Mouse (Mus musculus): ENCODE results near the gene Isy1.

Isy1 gene

DNA sequence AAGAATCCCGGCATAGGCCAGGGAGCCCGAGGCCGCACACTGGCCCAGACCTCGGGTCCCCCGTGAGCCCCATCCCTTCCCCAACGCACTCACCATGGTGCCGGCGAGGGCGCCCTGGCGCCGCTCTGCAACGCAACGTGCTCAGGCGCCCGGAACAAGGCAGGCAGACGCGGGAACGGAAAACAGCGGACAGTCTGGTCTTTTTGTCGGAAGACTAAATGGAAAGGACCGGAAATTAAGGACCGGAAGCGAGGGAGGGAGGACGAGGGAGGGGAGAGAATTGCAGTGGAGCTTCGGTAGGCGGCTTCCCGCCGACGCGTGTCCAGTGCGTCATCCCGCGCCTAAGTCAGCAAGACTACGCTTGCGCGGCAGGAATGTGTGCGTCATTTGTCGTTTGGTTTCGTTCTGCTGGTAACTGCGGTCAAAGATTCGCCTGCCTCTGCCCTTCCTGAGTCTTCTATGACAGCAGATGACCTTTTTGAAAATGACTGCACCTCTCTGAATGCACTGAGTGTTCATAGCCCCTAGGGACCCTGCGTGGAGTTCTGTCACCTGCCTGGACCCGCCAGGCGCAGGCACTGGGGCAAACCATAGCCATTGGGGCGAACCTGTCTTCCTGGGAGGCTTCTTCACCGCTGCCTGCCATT is at the start of gene Isy1:
Gene Isy1, minus strand, starts transcription at position 248 of the 647 bp plus-strand sequence.
- DNase-seq: peak; percentile 94 to 95

DNA sequence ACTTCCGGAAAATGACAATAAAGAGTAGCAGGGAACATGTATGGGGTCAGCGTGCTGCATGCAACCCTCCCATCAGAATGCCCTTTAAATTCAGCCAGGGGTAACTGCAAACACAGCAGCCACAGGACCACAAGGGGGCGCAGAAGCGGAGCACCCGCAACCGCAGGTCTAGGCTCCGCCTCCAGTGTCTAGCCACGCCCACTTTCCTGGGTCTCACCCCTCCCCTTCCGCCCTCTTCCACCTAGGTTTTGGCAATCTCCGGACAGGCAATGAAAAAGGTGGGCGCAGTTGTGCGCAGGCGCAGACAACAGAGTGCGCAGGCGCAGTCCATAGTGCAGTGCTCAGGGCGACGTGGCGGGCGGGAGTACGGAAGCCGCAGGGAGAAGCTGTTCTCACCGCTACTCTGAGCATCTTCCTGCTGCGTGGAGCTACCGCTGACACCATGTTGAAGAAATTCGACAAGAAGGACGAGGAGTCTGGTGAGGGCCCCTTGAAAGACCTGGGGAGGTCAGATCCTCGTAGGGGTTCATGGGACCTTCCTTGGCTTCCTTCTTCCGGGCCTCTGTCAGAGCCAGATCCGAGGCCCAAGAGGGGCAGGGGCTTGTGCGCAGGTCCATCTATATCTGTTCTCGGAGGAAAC is 49.1 kb upstream of the Isy1 start, which contains the start of gene Copg1:
Gene Copg1, plus strand, starts transcription at position 221 of the 640 bp plus-strand sequence.
- DNase-seq: peak; percentile 100

DNA sequence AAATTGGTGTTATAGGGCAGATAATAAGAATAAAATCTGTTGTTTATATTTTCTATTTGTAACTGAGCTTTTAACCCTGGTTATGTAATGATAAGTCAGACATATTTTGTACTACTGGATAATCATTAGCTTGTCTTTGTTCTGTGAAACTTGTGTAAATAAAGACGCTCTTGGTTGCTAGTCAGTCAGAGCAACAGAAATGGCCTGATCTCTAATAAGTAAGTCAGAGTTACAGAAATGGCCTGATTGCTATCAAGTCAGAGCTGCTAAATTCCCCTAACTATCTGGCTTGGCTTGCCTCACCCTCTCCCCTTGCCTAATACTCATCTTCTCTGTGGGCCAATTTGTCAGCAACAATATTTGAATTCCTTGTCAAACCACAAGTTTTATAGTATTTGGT is 48.1 kb upstream of the Isy1 start:
- no peak for DNase-seq

DNA sequence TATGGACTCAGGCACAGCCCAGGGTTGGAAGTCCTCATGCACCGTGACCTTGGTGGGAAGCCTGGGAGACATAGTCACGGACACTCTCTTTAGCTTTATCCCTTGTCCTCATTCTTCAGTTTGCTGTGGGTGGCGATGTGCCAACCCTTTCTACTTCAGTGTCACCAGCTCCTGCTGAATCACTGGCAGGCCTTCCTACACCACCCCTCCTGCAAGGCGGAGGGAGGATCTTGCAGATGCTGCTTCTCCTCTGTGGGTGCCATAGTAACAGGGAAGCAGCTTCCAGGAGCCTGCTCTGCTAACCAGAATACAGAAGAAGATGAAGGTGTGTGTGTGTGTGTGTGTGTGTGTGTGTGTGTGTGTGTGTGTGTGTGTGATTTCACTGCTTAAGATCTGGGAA is 44.2 kb upstream of the Isy1 start:
- DNase-seq: no peak

DNA sequence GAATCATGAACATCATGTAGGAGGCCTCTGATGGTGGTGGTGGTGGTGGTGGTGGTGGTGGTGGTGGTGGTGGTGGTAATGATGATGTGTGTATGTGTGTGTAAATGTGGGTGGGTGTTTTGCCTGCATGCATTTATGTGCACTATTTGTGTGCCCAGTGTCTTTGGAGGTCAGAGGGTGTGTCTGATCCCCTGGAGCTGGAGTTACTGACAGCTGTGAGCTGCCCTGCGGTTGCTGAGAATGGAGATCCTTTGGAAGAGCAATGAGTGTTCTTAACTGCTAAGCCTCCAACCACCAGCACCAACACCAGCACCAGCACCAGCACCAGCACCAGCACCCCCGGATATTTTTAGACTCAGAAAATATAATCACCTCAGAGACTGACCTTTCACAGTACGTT is 43.6 kb upstream of the Isy1 start:
- no peak for DNase-seq

DNA sequence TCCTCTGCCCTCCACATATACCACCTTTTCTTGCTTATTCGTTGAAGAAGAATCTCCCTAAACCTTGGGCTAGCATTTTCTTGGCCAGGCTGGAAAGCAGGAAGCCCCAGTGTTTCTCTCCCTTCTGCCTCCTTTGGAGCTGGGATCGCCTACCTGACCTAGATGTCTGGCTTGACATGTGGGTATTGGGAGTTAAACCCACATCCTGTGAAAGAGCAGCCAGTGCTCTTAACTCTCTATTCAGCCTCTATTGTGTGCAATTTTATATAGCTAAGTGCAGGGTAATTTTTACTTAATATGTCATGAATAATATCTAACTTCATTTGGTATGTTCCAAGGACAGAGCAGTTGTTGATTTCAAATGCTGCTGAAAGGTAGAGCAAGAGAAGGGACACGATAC is 41.0 kb upstream of the Isy1 start:
- DNase-seq: no peak

DNA sequence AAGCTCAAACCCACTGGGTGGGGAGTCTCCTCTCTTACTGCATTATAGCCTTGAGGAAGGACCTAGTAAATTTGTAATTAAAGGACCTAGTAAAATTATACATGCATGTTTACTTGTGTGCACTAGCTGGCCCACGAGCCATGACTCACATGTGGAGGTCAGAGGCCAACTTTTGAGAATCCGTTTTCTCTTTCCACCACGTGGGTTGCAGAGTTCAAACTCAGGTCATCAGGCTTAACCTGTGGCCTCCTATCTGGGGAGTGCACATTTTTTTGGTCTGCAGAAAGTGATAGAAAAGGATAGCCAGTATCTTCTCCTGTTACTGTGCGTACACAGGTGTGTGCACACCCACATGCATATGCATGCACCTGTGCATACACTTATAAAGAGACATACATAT is 40.4 kb upstream of the Isy1 start:
- DNase-seq: no peak

DNA sequence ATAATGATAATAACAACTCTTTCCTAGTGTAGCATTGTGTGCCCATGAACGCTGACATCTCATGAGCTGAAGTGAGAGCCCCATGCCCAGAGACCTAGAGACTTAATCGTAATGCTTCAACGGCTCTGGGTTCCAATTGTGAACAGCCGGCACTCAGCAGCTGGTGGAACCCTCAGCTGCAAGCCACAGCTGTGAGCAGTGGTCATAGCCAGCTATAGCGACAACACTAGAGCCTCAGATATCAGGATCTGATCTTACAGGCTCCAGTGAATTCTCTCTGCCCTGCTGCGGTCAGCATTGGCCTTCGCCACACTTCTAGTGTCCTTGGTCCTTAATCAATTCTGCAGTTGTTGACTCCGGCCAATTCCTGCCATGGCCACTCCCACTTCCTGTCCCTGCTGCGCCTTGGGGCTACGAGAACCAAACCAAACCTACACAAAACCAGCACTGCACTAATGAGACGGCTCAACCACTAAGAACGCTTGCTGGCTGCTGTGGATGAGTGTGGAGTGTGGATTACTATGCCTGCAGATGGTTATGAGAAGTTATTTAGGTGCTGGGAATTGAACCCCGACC is 37.6 kb upstream of the Isy1 start:
- no peak for DNase-seq

DNA sequence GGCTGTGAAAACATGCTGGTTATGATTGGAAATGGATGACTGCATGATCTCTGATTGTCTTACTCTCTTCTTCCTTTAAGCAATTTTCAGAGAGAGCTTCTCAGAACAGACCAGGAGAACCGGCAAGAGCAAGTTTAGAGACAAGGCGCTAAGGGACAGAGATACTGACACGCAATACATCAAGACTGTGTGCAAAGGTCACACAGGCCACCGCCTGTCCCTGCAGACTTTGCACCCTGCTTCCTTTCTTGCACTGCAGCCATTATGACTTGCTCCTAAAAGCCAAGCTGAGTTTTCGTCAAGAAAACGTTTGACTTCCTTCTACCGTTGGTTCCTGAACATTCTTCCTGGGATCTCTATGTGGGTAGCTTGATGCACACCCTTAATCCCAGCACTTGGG is 37.0 kb upstream of the Isy1 start:
- DNase-seq: no peak

DNA sequence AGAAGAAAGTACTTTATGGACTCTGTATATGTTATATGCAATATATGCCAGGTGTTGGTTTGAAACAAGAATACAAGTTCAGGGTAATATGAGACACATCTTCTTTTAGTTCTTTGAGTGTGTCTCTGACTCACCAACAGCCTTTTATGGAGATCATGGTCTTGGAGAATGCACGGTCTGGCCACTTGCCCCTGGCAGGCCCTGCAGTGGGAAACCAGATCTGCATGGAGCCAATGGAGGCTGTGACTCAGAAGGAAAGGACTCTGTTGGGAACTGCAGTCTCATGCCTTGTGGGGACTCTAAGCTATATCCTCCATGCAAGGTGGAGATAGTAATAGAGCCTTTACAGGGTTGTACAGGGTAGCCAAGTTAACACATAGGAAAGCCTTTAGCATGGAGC is 36.5 kb upstream of the Isy1 start:
- DNase-seq: no peak

DNA sequence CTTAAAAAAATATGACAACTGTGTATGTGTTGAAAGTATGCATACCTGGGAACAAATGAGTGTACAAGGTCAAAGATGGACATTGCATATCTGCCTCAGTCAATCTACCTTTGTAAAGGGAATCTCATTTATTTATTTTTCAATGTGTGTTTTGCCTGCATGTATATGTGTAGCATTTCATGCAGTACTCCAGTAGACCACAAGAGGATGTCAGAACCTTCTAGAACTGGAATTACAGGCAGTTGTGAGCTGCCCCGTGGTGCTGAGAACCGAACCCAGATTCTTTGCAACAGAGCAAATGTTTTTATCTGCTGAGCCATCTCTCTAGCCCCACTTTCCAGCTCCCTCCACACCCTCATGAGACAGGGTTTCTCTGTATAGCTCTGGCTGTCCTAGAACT is 35.4 kb upstream of the Isy1 start:
- DNase-seq: no peak

DNA sequence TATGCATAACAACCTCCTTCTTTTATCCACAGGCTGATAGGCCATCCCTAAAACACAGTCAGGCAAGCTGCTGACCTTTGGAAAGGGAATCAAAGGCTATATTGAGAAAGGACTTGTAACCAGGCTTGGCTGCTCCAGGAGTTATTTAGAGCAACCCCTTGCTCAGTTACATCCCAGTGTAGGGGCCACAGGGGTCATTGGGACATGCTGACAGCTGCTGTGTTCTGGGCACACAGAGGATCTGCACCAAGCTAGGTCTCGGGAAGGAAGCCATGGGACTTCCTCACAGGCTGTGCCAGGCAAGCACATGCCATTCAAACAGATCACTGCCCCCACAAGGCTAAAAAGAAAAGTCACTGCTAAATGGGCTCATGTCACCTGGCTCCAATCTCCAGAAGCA is 34.5 kb upstream of the Isy1 start:
- DNase-seq: no peak

DNA sequence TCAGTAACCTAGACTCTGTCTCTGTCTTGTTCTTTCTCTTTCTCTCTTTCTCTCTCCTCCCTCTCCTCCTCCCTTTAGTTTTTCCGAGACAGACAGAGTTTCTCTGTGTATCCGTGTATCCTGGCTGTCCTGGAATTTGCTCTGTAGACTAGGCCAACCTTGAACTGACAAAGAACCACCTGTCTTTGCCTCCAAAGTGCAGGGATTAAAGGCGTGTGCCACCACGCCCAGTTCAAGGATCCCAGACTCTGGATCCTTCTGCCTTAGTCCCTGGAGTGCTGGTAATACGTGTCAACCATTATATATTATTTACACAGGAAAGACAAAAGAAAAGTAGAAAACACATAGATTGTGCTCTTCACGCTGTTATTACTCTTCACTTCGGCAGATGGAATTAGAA is 32.6 kb upstream of the Isy1 start:
- DNase-seq: no peak

DNA sequence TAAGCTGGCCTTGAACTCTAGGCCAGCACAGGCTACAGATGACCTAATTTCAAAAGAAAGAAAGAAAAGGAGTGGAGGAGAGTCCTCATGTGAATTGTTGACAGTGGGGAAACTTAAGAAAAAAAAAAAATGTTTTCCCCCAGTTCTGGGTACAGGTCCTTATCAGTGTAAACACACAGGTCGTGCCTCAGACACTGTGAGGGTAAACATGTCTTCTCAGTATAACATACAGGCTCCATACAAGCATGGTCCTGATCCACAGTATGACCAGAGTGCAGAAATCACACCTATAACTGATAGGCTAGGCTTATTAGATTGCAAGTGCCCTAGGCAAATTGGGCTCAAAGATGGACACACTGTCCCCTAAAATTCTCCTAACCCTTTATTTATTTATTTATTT is 31.8 kb upstream of the Isy1 start:
- no peak for DNase-seq

DNA sequence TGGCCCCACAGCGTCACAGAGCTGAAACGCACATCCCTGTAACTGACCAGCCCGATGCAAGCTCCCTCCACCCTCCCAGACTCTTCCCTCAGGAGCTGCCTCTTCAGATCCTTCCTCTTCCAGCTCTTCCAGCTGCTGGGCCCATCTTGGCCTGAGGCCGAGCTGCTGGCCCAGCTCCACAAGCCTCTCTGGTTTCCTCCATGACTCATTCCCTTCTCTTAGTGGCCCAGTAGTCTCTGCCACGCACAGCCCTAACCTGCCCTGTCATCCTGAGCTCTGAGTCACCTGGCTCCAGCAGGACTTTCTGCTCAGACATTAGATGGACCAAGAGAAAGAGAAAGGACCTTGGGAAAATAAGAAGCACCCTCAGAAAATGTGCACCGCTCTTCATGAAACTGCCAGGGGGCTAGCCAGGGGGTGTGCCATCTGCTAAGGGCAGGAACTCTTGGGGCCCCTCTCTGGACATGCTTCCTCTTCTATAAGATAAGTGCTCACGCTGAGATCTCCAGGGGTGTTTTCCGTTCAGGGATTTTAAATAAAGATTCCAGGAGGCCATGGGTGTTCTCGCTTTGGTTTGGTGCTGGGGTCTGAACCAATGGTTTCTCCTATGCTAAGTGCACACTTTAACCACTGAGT is 30.4 kb upstream of the Isy1 start:
- peak in 1 of 2 experiments; percentile 14 for DNase-seq

DNA sequence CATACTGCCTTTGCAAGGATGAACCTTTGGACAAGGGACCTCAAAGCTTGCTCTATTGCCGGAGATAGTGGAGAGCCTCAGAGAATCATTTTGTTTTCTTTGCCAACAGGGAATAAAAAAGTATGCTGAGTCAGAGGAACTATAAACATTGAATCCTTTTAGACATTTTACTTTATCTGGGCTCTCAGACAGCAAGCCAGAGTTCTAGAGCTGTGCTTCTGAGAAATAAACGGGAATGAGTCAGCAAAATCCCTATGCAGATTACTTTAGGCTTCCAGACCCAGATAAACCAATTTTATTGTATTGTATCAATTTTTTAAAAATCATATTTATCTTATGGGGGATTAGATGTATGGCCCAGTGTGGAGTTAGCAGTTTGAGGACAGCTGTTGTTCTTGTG is 28.7 kb upstream of the Isy1 start:
- no peak for DNase-seq

DNA sequence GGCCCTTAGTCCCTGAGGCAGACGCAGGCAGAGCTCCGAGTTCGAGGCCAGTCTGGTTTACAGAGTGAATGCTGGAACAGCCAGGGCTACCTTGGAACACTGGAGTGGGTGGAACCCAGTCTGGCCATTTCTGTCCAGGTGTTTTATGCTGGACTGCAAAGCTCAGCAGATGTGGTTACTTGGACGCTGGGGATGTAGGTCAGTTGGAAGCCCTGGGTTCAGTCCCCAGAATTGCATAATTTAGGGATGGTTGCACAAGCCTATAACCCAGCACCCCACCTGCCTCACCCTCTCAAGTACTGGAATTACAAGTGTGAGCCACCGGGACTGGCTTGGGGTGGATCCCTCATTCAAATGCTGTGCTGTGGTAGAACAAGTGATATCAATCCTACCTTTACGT is 27.6 kb upstream of the Isy1 start:
- DNase-seq: no peak

DNA sequence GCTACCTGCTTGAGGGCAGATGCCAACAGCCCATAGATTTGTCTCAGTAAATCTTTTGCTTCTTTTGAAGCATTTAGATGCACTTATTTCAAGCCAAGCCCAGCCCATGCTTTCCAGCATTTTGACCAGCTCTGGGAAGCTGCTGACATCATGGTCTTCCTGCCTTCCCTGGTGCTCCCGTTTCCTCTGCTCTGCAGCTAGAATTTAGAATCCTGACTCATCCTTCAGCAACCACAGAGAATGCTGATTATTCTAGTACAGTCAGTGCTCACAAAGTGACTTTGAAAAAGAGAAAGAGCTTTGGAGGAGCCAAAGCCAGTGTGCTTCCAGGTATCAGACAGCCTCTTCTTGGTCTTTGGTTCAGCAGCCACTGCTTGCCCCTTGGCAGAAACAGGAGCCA is 18.5 kb upstream of the Isy1 start:
- DNase-seq: no peak

DNA sequence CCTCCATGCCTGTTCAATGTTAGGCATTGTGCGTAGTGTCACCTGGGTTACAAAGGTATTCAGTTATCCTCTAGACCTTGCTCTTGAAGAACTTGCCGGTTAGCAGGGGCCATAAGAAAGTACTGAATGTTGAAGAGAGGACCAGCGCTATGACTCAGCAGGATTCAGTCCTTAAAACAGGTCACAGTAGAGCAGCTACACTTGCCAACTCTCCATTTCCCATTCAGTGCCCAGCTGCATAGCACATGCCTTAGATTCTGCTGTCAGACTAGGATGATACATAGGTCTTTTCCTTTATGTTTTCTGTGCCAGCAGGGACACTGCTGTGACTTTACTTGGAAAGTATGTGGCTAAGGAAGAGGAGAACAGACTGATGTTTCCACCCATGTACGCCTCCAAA is 14.8 kb upstream of the Isy1 start:
- no peak for DNase-seq

DNA sequence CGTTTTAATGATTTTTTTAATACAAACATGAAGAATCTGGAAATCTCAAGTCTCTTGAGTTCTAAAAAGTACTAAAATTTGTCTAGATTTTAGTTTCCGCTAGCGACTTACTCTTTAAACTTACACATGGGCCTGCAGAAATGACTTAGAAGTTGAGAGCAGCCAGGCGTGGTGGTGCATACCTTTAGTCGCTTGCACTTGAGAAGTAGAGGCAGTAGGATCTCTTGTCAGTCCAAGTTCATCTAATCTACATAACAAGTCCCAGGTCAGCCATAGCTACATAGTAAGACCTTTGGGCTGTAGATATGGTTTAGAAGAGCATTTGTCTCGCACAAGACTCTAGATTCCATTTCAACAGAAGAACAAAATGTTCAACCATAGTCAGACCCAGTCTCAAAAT is 13.3 kb upstream of the Isy1 start:
- DNase-seq: no peak

DNA sequence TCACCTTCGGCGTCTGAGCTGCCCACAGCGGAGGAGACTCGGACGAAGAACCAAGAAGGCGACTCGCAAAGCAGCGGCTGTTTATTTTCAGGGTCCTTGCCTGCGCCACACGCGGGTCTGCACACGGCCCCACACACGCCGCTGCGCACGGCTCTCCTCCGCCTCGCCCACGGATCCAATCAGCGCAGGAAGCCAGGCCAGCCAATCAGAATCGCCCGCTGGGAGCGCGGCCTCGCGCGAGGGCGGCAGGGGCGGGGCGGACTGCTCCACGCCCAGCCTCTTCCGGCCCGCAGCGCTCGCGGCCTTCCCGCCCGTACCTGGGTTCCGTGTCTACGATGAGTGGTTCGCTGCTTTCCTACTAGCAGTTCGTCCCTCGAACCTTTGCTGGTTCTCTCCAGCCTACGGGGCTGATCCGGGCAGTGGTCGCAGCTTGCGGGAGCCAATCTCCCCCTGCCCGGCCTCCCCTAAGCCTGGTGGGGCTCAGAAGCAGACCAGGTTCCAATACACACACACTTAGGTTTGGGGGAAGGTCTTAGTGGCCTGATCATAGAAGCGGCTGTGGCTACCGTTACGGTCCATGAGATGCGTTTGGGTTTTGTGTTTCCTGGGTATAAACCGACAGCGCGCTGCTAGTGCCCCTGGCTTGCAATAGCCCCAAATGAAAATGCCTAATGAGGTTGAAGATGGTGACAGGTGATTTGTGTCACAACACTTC is 12.5 kb upstream of the Isy1 start, which contains the start of gene Cnbp:
Gene Cnbp, minus strand, starts transcription at position 207 of the 715 bp plus-strand sequence.
- DNase-seq: peak; percentile 98 to 99

DNA sequence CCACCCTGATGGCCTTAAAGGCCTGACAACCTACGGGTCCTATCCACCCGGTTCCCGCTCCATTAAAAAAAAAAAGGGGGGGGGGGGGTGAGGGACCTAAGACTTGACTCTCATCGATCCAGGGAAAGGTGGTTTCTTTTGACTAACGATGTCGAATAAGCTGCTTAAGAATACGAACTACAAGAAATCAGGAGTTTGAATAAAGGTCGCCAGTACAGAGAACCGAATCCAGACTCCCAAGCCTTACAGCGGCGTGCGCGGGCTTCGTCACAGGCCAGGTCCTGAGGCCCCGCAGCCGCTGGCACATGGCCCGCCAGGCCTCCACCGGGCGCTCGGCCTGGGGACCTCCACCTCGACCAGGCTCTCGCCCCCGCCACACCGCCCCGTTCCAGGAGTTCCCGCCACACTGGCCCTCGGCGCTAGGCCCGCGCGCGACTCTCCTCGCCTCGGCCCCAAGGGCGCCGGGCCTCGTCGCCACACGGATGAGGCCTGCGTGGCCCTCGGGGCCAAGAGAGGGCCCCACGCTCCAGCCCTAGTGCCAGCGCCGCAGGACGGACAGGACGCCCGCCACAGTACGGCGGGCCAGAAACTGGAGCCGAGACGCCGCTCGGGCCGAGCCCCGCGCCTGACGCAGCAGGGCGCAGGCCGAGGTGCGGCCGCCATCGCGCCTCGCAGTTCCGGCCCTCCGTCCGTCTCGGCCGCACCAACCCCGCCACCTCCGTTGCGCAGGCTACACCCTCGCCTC is 11.7 kb upstream of the Isy1 start:
- peak in 1 of 2 experiments; percentile 79 for DNase-seq

DNA sequence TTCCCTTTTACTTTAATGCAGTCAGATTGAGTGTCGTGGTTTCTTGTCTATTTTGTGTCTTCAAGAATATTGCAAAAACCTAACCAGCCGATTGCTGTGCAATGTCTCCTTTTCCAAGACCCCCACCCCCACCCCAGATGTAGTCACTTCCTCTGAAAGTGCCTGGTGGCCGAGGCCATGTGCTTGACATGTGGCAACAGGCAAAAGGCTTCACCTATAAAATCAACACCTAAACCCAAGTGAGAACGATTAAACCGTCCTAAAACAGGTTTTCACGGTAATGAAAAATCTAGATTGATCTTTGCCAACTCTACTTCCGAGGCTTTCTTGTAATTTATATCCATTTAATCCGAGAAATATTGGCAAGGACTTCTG is 11.2 kb upstream of the Isy1 start:
- DNase-seq: no peak
